Mouse (Mus musculus) left cerebral cortex, adult 6 months (tissue): ENCODE results near the gene Abcd1. TPM values are rescaled to one million over a fixed set of nuclear protein-coding genes. Genes with fewer than 3 reads are reported as not detected.

Experiments
- long read RNA-seq, 2 experiments: library from polyadenylated mRNA; unstranded; transcript quantifications; one replicate each; pipeline ENCODE4 v2.0.0; 2019 to 2020
- polyA plus RNA-seq: library from polyadenylated mRNA; unstranded; fragments of <200 nt; fragmentation: Nextera tagmentation; gene quantifications from 2 replicates; pipeline ENCODE4 v1.2.3, GENCODE M21; 2021

Gene Abcd1
- 1.4 and 2.9 TPM in 2 replicates for polyA plus RNA-seq
- long read RNA-seq, experiment 1, partial matches to known transcripts = 1 of 9 reads
- long read RNA-seq, experiment 1, other reads (novel, unspliced or antisense) = 3 of 9 reads
- long read RNA-seq, experiment 2, partial matches to known transcripts = 3 of 4 reads
- long read RNA-seq, experiment 2, other reads (novel, unspliced or antisense) = 0 of 4 reads

GRCm38 (mm10) chrX:73716109-73716661 is at the start of gene Abcd1, which contains the start of gene Bcap31:
Gene Abcd1, plus strand, starts transcription at chrX:73716597.
Gene Bcap31, minus strand, starts transcription at chrX:73716175.

DNA sequence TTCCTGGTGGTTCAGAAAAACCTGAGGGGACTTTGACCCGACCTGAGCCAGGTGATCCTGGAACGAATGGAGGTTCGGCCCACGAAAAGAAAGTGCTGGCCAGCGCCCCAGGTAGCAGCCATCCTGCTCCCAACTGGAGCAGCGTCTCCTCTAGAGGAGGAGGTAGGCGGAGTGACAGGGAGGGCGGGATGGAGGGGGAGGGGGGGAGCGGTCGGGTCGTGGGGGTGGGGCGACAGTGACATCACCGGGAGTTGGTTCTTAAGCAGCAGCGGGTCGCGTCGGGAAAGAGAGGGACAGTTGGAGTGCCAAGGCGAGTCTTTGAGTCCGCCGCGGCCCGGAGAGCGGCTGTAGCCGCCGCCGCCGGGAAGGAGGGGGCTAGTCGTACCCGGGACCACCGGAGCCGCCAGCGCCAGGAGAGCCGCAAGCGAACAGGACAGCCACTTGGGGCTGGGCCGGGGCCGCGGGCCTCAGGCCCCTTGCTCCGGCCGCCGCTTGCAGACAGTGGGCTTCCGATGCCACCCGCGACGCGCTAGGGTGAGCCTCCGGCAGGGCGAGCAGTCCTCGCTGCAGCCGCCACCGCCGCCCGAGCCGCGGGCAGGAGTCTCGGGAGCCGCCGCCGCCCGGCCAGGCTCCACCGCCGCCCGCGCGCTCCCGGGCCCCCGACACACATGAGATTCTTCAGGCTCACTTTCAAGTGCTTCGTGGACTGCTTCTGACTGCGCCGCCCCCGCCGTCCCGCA is 43.3 kb upstream of the Abcd1 start, which contains the start of gene Slc6a8:
Slc6a8 (plus strand) TSS at position 272 of the 740 bp plus-strand sequence.

DNA sequence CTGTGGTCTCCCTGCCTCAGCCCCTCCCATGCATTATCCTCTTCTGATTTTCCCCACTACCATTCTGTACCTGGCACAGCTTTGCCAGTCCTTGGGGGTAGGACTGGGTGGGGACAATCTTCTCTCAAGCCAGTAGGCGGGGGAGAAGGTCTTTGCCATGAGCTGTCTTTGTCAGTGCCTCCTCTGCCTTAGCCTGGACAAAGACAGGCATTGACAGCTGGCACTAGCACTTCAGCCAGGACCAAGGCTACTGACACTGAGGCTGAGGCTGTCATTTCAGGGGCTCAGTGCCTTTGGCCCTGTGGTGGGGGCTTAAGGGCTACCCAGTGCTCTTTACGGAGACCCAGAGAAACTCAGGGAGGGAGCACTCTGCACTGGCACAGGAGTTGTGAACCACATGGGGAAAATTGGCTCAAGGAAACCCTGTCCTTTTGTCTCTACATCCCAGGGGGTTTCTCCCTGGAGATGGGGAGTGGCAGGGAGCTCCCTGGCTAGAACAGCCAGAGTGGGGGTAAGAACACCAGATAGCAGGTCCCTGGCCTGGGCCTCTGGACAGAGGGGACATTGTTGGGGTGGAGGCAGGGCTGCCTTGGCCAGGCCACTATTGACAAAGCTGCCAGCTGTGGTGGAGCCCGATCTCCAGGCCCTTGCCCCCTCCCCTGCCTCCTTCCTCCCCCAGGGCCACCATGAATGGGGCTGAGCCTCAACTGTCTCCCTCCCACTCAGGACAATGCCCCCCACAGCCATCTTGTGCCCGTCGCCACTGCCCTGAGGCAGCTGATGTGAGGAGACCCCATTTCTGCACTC is 40.1 kb downstream of the Abcd1 start, which contains the start of gene Plxnb3:
Plxnb3 (plus strand) TSS at position 757 of the 807 bp plus-strand sequence.

DNA sequence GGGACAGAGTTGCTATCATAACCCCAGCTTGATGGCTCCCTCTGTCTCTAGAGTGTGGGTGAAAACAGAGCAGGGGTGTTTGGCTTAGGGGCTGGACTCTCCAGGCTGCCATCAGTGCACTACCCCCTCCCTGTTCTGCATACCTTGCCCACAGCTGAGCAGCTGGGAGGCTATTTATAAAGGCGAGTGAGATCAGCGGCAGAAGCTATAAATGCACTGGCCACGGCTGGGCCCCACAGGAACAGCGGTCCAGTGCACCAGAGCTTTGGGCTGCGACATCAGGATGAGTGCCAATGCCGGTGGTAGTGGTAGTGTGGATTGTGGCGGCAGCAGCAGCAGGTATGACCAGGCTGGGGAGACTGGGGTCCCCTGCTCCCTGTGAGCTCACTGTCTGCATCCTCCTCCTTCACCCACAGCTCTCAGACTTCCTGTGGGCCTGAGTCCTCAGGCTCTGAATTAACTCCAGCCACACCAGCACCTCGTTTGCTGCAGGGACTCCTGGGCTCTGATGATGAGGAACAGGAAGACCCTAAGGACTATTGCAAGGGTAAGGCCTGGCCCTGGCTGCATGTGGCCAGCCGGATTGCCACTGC is 57.9 kb downstream of the Abcd1 start, which contains the start of gene Srpk3:
Srpk3 (plus strand) TSS at position 238 of the 593 bp plus-strand sequence.

DNA sequence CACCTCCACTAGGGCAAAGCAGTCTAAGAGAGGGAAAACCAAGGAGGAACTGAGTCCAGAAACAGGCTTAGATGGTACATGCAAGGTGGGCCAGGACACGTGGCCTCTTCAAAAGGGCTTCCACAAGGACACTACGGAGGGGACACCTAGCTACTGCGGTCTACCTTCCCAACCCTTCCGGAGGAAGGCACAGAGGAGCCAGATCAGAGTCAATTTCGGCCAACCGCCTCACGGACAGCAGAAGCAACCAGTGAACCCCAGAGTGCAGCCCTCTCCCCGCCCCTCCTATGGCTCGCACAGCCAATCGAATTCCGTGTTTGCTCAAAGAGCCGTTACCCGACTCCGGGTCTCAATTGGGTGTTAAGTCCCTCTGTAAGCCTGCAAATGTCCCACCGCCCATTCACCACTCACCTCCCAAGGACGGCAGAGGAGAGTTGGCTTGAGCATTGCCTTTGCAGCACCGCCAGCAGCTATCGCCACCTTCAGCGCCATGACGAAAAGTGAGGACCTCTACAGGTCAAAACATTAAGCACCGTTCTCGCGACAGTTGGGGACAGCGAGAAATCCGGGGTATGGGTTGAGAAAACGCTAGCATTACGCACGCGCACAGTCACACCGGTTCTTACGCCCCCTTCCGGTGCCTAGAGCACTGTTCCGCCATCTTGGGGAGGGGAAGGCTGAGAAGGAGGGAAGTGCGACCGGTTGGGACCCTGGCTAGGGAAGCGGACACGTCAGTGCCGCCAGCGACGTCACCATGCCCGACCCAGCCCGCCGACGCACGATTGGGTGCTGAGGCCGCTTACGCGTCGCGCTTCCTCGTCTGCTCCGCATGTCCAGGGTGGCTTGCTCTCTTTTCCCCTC is 70.2 kb downstream of the Abcd1 start, which contains the start of the genes Idh3g and Ssr4:
Idh3g (minus strand) TSS at position 534 of the 861 bp plus-strand sequence.
Ssr4 (plus strand) TSS at position 665 of the 861 bp plus-strand sequence.

Other genes starting within 250 kb of the Abcd1 start
- 13.0 and 24.0 TPM in 2 replicates for gene Bgn, start 233.0 kb upstream of the Abcd1 start, polyA plus RNA-seq
- gene Atp2b3, start 213.5 kb upstream of the Abcd1 start, polyA plus RNA-seq = 12.5 and 14.4 TPM in 2 replicates
- gene Dusp9, start 77.2 kb upstream of the Abcd1 start, polyA plus RNA-seq = 0.13 and 0.20 TPM in 2 replicates
- gene Pnck, start 56.5 kb upstream of the Abcd1 start, polyA plus RNA-seq = 59.8 and 87.0 TPM in 2 replicates
- gene Slc6a8, start 43.4 kb upstream of the Abcd1 start, polyA plus RNA-seq = 7.8 and 9.4 TPM in 2 replicates
- gene Bcap31, start 422 bp upstream of the Abcd1 start, polyA plus RNA-seq = 145 and 151 TPM in 2 replicates
- 2.9 and 3.2 TPM in 2 replicates for gene Plxnb3, start 40.5 kb downstream of the Abcd1 start, polyA plus RNA-seq
- 0.90 and 2.1 TPM in 2 replicates for gene Srpk3, start 57.8 kb downstream of the Abcd1 start, polyA plus RNA-seq
- gene Idh3g, start 70.3 kb downstream of the Abcd1 start, polyA plus RNA-seq = 205 and 248 TPM in 2 replicates
- gene Ssr4, start 70.4 kb downstream of the Abcd1 start, polyA plus RNA-seq = 195 and 196 TPM in 2 replicates
- gene Pdzd4, start 108.4 kb downstream of the Abcd1 start, polyA plus RNA-seq = 1.2 and 1.4 TPM in 2 replicates
- not detected in 2 replicates for gene Avpr2, start 175.5 kb downstream of the Abcd1 start, polyA plus RNA-seq
- 25.5 and 26.9 TPM in 2 replicates for gene L1cam, start 179.5 kb downstream of the Abcd1 start, polyA plus RNA-seq
- 0.65 and 0.74 TPM in 2 replicates for gene Arhgap4, start 205.3 kb downstream of the Abcd1 start, polyA plus RNA-seq
- gene Naa10, start 205.3 kb downstream of the Abcd1 start, polyA plus RNA-seq = 85.9 and 89.8 TPM in 2 replicates
- gene Renbp, start 214.3 kb downstream of the Abcd1 start, polyA plus RNA-seq = 7.5 and 9.0 TPM in 2 replicates
- gene Hcfc1, start 249.8 kb downstream of the Abcd1 start, polyA plus RNA-seq = 14.6 and 15.4 TPM in 2 replicates